Mouse (Mus musculus) cerebellum, adult (tissue): Measurements from ENCODE around the gene Gpr1.
"Not testable (repeated sequence)": the region's sequence is repeated elsewhere in the genome, so short reads cannot be mapped to it uniquely, and the experiment has no call there.

Source experiments
- ATAC-seq: cut with Nextera tagmentation; 2 replicates; pipeline ENCODE4 v1.9.2; 2017; ENCODE audit warnings: mild to moderate bottlenecking, moderate library complexity, mixed read lengths; ENCODE audit not compliant: insufficient number of reproducible peaks, low FRiP score, low TSS enrichment

Gpr1 gene

DNA sequence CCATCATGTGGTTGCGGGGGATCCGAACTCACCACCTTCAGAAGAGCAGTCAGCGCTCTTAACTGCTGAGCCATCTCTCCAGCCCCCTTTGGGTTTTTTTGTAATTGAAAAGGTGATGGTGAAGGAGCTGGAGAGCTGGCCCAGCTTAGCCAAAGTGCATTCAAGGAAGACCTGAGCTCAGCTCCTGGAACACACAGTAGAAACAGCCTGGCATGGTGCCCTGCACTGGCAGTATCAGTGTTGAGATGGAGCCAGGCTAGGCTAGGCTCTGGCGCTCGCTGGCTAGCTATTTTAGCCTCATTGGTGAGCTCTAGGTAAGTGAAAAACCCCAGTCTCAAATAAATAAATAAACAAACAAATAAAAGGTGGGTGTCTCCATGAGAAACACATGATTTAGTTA is 32.1 kb downstream of the Gpr1 start:
- 0 out of 2 replicates have a peak, but pooled peaks have one; percentile 59 for ATAC-seq

DNA sequence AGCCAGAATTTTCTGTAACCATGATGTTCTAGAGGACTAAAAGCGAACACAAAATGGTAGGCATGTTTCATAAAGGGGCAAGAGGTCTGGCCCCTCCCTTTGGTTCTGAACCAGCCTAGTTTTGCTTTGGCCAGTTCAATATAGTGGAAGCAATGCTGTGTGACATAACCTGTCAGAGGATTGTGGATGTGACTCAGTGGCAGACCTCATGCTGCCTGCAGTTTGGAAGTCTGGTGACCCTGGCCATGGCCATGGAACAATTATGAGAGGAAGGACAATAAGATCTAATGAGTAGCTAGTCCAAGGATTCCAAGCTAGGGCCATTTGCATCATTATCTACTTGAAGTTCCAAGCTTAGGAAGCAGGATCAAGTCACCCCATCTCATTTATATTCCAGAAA is 32.9 kb downstream of the Gpr1 start:
- ATAC-seq = no peak

DNA sequence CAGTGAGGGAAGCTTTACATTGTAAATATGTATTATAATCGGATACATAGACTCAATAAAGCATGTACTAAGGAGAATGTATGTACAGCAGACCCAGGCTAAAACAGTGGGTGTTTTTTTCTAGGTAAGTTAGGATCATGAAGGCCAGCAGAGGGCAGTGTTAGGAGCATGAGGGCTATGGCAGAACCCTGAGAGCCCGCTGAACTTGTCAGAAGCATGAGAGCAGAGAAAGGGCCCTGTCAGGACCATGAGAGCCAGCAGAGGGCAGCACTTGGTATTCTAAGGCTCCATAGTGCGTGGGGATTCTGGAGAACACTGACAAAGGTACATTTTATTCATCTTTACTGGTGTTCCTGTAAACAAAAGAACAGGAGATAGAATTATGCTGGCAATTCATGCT is 33.3 kb downstream of the Gpr1 start:
- ATAC-seq = peak; percentile 76

DNA sequence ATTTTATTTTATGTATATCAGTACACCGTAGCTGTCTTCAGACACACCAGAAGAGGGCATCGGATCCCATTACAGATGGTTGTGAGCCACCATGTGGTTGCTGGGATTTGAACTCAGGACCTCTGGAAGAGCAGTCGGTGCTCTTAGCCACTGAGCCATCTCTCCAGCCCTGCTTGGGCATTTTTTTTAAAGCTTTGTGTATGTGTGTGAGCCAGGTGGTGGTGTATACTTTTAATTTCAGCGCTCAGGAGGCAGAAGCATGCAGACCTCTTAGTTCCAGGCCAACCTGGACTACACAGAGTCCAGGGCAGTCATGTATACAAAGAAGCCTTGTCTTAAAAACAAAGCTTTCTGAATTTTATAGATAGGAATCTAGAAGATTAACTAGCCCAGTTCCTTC is 33.8 kb downstream of the Gpr1 start:
- ATAC-seq = not testable (repeated sequence)

DNA sequence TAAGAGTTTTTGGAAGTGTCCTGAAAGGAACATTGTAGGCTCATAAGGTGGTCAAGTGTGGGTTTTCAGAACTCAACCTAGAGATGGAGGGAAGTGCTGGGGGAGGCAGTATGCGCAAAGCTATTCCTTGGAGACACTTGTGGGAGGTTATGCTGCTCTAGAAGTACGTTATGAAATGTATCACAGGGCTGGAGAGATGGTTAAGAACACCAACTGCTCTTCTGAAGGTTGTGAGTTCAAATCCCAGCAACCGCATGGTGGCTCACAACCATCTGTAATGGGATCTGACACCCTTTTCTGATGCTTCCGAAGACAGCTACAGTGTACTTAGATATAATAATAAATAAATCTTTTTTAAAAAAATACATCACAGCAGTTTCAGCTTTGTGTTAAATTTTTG is 34.2 kb downstream of the Gpr1 start:
- ATAC-seq = no peak

DNA sequence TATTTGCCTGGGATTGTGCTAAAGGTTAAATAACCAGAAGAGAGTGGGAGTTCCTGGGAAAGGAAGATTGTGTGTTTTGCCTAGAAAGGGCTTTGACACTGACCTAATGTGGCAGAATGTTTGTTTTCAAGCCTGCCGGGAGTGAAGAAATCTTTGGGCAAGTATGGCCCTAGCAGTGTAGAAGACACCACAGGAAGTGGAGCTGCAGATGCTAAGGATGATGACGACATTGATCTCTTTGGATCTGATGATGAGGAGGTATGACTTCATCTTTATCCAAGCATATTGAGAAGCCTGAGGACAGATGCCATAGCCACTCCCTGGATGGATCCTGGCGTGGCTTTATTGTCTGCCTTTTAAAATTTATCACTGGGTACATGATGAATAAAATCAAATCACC is 36.0 kb downstream of the Gpr1 start:
- no peak for ATAC-seq

DNA sequence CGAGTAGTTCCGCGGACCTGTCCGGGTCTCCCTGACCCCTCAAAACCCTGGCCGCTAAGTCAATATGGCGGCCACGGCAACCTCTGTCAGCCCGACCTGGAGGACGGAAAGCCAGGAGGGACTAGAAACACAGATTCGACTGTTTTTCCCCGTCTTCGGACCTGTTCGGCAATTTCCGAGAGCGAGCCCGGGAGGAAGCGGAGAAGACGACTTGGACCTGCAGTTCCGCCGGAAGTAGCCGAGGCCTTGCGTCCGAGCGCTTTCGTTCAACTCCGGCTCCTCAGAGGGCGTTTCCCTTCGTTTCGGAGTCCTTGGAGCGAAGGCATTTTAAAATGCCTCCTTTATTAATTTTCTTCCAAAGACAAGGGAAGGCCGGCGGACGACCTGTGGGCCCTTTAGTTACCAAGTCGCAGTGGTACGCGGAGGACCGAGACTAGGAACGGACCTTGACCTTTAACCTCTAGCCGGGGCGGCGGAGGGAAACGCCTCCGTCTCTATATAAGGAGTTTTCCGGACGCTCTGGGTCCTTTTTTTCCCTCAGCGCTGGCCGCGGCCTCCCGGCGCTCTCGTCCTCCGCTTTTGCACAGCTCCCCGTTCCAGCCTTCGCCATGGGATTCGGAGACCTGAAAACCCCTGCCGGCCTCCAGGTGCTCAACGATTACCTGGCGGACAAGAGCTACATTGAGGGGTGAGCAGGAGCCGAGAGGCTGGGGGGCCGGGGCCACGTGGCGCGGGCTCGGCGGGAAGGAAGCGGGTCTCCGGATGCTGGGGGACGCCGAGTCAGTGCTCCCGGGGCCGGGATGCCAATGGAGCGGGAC is 37.5 kb downstream of the Gpr1 start, which contains the start of the genes Eef1b2 and Ndufs1:
Eef1b2 (plus strand) TSS at position 222 of the 818 bp plus-strand sequence.
Ndufs1 (minus strand) TSS at position 230 of the 818 bp plus-strand sequence.
- peak; percentile 82 for ATAC-seq

DNA sequence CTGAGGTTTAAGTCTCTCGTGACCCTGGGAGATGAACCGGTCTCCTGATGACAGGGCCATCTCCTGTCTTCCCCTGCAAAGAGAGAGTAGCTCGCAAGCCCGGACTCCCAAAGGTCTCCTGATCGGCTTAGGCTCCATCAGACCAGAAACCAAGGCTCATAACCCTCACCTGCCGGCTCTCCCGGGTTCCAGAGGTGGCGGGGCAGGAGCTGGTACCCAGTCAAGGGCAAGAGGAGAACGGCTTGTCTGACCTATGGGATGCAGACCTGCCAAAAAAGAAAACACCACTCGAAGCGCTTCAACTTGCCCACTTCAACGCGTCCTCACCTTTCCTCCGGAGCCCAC is 38.1 kb downstream of the Gpr1 start:
- ATAC-seq = peak; percentile 26

DNA sequence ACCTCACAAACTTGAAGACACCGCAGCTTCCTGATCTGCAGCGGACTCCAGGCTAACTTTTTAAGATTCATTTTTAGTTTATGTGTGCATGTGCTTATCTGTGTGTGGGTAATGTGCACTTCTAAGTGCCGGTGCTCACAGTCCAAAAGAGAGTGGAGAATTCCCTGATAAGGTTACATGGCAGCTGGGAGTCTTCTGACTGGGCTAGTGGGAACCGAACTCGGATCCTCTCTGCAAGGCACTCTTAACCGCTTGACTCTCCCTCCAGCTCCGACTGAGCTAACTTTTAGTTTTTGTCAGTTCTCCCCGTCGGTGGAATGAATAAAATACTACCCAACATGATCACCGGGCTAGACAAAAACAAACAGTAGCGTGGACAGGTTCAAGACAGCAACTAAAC is 38.5 kb downstream of the Gpr1 start:
- ATAC-seq = no peak

DNA sequence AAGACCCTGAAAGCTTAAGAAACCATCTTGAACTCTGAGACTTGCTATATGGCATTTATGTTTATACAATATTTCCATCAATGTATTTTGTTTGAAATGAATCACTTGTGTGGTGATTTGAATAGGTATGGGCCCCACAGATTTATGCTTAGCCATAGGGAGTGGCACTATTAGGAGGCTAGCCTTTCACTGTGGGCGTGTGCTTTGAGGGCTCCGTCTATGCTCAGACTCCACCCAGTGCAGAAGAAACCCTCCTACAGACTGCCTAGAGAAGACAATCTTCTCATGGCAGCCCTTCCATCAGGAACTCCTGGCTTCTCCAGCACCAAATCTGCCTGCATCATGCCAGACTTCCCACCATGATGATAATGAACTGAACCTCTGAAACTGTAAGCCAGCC is 45.7 kb downstream of the Gpr1 start:
- ATAC-seq = no peak

DNA sequence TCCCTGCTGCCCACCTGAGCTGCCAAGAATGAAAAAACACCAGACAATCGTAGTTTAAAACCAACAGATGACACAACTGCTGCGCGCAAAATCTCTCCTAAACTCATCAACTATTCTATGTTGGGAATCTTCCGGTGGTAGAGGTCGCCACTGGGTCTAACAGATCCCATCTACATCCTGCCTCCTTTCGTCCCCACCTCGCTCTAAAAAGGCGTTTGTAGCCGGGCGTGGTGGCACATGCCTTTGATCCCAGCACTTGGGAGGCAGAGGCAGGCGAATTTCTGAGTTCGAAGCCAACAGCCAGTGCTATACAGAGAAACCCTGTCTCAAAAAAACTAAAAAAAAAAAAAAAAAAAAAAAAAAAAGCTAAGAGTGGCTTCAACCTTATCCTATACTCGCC is 74.1 kb downstream of the Gpr1 start:
- no peak for ATAC-seq

DNA sequence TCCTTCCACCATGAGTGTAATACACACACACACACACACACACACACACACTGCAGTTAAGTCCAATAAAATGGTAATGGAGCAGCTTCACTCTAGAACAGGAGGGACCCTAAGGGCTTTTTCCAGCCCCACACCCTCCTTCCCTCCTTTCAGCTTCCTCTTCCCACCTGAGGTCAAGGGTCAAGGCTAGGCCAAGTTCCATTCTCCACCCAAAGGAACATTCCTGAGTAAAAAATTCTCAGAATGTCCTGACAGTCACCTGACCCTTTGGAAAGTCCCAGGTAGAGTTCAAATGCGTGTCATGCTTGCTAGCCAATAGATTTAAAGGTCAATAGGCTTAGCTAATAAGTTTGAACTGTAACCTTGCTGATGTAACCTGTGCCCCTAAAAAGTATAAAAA is 75.8 kb downstream of the Gpr1 start:
- ATAC-seq = not testable (repeated sequence)

DNA sequence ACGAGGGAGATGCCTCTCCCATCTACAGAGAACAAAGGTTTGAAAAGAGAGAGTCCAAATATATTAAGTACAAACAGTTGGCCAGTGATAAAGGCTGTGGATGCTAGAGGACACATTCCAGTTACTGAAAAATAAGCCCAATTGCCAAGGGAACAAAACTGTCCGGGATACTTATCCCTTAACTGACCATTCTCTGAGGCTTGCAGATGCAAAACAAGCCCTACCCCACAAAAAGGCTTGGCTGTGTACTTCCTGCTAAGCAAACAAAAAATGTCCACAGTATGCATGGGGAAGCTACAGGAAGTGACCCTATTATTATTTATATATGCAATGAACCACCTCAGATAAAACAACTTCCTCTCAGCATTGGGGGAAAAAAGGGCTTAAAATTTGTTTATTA is 76.4 kb downstream of the Gpr1 start:
- ATAC-seq = no peak

DNA sequence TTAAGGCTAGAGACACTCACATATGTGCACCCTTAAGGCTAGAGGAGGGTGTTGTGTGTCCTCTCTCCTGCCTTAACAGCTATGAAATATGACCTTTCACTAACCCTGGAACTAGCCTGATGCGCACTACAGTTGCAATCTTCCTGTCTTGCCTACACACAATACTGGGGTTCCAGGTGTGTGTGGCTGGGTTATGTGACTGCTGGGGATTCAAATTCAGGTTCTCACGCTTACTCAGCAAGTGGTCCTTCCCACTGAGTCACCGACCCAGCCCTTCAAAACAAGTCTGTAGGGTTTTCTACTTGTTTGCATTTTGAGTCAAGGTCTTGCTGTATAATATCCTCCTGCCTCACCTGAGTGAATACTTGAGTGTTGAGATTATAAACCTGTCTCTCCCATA is 79.8 kb downstream of the Gpr1 start:
- no peak for ATAC-seq
